Mouse (Mus musculus) spleen, adult 10 weeks (tissue): ENCODE measurements around the gene Zfy2. TPM values are rescaled to one million over a fixed set of nuclear protein-coding genes. Genes with fewer than 3 reads are reported as not detected.

Experiments used
- polyA plus RNA-seq: library from polyadenylated mRNA; stranded (reverse); fragments of 350-450 nt; fragmentation: Illumina TruSeq; extraction: RNeasy Lipid Tissue Mini Kit (QIAGEN cat#74804); gene quantifications from one replicate; pipeline ENCODE4 v1.2.3, GENCODE M21; 2015; ENCODE audit warnings: low replicate concordance; ENCODE audit not compliant: insufficient read depth

Zfy2 gene
- not detected for polyA plus RNA-seq

DNA sequence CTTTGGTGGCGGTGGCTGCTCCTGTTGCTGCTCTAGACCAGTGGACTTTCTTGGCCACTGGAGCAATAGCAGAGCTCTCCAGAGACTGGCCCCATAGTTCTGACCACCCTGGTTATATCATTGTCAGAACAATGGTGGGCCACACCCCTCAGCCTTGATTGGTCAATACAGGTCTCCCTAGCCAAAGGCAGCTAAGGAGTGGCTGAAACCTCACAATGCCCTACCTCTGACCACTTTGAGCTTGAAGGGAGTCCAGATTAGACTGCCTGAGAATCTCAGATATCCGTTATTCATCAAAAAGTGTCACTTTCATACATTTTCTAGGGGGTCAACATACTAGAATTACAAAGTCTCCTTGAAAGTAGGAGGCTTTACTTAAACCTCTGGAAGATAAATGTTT lies at the start of gene Zfy2:
TSS of gene Zfy2 (minus strand) at position 101 of the 400 bp plus-strand sequence.

